Mouse (Mus musculus) brown adipose tissue, adult 24 weeks (tissue): ENCODE measurements around the gene Isl2. TPM values are rescaled to one million over a fixed set of nuclear protein-coding genes. Genes with fewer than 3 reads are reported as not detected.
A peak's percentile ranks its signal among the peaks of the same experiment; 100 is the strongest.

Source experiments
- H3K27ac ChIP-seq: fragments of 200-500 bp; replicated peaks from 2 replicates; pipeline ENCODE4 v1.5.1; 2012; ENCODE audit warnings: low read depth, mild to moderate bottlenecking, low read length
- H3K4me1 ChIP-seq: fragments of 200-500 bp; 2 replicates; pipeline ENCODE4 v1.6.1; 2012; ENCODE audit warnings: low read length, mixed read lengths; ENCODE audit not compliant: control insufficient read depth, insufficient read depth, insufficient read length
- H3K4me3 ChIP-seq: fragments of 200-500 bp; 2 replicates; pipeline ENCODE4 v1.5.1; 2012; ENCODE audit warnings: low read depth, mild to moderate bottlenecking, low read length, moderate library complexity; ENCODE audit not compliant: insufficient read depth
- polyA plus RNA-seq: library from polyadenylated mRNA; stranded (reverse); fragments of >200 nt; gene quantifications from 2 replicates; pipeline ENCODE4 v1.2.4, GENCODE M21; 2012; ENCODE audit not compliant: missing spikeins, insufficient read depth, insufficient read length

The Isl2 gene
- not detected in 2 replicates for polyA plus RNA-seq

DNA sequence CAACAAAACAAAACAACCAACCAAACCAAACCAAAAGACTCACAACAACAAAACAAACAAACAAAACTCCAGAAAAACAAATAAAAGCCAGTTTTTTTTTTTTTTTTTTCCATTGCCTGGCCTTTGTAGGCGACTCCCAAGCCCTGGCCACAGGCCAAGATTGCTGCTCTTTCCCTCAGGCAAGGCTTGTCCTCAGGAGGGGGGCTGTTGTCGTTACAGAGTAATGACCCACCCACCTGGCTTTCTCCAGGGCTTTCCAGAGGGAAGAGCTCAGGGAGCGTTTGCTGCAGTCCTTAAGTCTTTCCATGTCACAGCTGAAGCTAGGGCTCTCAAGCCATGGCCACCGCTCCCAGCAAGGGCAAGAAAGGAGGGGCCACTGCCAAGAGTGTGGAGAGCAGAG is at the start of gene Isl2:
Gene Isl2, plus strand, starts transcription at position 296 of the 400 bp plus-strand sequence.
- H3K4me1 ChIP-seq, result peaks cover 3% of the 10 kb centered on the region; the same call in 1 of the 2 replicates
- H3K4me3 ChIP-seq, result no peak within 1 kb of the TSS
- no peak within 1 kb of the TSS for H3K27ac ChIP-seq

DNA sequence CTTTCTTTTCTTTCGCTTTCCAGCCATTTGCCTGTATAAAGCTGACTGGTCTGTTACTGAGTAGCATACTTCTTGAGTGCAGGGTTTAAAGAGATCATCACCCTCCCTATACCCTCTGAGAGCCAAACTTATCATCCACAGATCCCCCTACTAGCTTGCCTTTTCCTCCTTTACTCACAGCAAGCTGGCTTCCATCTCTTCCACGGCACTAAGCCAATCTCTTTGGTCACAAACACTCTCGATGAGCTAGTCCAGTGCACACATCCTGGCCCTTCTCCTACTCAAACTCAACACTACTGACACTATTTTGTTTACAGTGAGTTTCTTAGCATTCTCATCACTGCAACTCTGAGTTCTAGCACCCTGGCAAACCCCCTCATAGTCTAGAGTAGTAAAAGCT is 30.6 kb upstream of the Isl2 start:
- Histone ChIP-seq H3K4me3 (no peak overlapping the region), H3K4me1 (peaks cover 9% of the 10 kb centered on the region), H3K27ac (no peak overlapping the region)

DNA sequence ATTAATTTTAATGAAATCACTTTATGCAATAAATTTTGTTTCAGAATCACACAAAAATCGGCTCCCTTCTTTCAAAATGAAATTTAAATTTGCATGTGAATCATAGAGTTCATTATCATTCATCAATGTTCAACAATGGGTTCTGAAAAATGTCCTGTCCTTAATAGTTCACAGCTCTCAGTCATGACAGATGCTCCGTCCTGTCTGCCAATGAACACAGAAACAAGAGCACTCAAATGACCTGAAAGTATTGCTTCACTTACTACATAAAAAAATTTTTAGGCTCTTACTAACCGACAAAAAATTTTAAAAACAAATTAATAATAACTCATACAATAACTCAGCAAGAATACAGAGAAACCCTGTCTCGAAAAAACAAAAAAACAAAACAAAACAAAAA is 29.8 kb upstream of the Isl2 start:
- Histone ChIP-seq H3K4me1 (peaks cover 9% of the 10 kb centered on the region), H3K27ac (no peak overlapping the region), H3K4me3 (no peak overlapping the region)

DNA sequence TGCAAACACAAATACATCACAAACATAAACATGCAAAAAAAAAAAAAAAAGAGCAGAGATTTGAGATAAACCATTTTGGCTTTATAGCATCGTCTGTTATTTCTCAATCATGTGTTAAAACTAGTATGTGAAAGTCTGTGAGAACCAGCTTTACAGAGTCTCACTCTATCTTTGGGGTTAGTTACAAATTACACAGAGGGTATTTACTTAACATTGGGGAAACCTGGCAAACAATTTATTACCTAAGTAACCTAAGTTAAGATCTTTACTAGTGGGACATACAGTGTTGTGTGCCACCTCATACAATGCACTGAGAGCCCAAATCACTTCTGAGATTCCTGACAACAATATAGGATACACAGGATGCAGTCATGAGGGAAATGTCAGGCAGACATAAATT is 28.7 kb upstream of the Isl2 start:
- H3K27ac ChIP-seq, result peak overlapping the region; percentile 67
- no peak overlapping the region for H3K4me3 ChIP-seq
- peaks cover 6% of the 10 kb centered on the region for H3K4me1 ChIP-seq

DNA sequence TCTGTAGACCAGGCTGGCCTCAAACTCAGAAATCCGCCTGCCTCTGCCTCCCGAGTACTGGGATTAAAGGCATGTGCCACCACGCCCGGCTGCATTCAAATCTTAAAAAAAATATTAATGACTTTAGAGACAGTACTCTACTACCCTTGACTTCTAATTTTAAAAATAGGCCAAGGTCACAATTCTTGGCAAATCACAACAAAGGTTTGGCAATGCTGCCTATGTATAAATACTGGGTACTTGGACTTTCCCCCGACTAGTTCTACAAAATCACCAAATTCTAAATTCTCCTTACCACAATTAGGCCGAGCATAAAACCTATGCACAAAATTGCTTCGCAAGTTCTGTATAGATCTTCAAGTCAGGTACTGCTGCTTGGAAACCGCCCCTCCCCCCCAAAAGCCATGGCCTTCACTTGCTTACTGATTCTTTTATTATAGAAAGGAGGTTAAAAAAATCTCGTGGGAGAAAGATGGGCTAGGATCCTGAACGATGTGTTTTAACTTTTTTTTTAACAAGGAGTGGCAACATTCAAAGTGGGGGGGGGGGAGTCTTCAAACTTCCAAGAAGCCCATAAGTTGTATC is 27.7 kb upstream of the Isl2 start:
- peak overlapping the region; percentile 88 for H3K4me3 ChIP-seq
- peaks cover 2% of the 10 kb centered on the region; the same call in 1 of the 2 replicates for H3K4me1 ChIP-seq
- H3K27ac ChIP-seq, result peak overlapping the region; percentile 88

DNA sequence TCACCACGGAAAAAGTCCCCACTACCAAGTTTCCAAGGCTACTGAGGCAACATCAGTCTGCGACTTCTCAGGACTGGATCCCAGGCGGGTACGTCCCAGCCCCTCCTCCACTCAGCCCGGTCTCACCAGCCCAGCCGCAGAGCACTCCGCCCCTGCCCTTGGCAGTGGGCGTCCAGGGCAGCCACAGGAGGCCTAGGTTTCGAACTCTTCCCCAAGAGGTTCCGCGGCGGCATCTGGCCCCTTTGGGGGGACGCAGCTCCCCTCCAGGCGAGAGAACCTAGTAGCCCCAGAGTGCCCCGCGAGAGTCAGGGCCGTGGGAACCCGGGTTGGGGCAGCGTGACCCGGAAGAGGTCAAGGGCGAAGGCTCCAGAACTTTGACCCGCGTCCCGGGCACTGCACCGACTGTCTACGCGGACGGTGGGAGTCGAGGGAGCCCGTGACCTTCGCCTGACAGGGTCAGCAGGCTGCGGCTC is 26.9 kb upstream of the Isl2 start:
- H3K4me1 ChIP-seq, result no peaks in the 10 kb centered on the region
- peak overlapping the region; percentile 88 for H3K4me3 ChIP-seq
- peak overlapping the region; percentile 88 for H3K27ac ChIP-seq

DNA sequence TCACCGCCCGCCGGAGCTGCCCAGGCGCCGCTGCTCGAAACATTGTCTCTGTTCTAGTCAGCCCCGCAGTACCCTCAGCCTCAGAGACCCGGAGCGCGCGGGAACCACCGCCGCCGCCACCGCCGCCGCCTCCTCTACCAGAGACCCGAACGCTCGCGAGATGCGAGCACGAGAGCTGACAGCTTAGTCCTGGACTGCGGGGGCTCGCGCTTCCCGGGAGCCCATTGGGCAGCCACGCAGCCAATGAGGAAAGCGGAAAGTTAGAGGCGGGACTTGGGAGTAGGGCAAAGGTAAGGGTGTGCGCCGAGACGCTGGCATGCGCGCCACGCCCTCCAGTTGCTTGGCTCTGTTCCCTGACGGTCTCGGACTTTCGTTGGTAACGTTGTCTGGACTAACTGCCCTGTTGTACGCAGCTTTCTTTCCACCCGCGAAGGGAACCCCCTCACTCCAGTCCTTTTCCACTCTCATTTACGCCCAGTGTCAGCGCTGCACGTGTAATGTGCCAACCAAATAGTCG is 26.4 kb upstream of the Isl2 start, which contains the start of gene Etfa:
Gene Etfa, minus strand, starts transcription at position 217 of the 517 bp plus-strand sequence.
- H3K4me1 ChIP-seq, result no peaks in the 10 kb centered on the region
- peak within 1 kb of the TSS; percentile 88 for H3K4me3 ChIP-seq
- H3K27ac ChIP-seq, result peak within 1 kb of the TSS; percentile 88

DNA sequence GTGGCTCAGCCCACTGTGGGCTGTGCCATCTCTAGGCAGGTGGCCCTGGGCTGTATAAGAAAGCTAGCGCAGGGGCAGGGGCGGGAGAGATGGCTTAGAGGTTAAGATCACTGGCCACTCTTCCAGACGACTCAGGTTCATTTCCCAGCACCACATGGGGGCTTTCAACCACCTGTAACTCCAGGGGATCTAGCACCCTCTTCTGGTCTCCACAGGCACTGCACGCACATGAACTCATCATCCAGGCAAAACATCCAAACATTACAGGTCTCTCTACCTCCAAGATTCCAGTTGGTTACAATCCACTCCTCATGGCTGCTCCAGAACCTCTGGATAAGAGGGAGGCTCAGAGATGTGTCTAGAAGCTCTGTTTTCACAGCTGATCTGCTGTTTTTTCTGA is 12.8 kb upstream of the Isl2 start:
- Histone ChIP-seq H3K4me1 (no peaks in the 10 kb centered on the region), H3K27ac (no peak overlapping the region), H3K4me3 (no peak overlapping the region)

DNA sequence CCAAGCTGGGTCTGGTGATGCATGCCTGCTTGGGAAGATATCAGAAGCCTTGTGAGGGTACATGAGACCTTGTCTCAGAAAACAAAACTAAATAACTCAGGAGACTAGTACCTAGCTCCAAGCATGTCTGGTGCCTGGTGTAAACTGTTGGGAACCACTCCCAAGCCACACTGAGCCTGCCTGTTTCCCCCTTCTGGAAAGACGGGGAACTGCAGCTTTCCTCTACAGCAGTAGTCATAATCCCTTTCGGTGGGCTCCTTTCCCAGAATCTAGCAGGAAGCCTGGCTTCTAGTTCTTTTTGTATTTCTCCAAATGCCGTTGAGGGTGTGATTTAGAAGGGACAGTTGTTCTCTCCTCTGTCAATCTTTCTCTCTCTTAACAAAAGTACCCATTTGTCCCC is 2.6 kb upstream of the Isl2 start:
- Histone ChIP-seq H3K4me3 (no peak overlapping the region), H3K27ac (no peak overlapping the region), H3K4me1 (peaks cover 1% of the 10 kb centered on the region; the same call in 1 of the 2 replicates)

DNA sequence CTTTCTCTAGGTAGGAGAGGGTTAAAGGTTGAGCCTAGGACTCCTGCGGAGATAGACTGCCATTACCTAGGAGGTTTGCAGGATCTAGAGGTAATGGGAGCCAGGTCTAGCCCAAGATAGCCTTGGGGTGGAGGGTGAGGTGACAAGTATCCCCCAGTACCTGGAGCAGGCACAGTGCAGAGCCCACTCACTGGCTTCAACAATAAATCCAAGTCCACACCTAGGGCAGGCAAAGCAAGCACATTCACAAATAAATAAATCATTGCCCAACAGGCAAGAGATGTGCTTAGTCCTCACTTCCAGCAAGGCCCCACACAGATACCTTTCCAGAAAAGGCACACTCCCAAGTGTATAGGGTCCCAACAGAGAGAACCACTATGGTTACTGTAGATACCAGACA is 534 bp downstream of the Isl2 start:
- H3K4me3 ChIP-seq, result no peak overlapping the region

DNA sequence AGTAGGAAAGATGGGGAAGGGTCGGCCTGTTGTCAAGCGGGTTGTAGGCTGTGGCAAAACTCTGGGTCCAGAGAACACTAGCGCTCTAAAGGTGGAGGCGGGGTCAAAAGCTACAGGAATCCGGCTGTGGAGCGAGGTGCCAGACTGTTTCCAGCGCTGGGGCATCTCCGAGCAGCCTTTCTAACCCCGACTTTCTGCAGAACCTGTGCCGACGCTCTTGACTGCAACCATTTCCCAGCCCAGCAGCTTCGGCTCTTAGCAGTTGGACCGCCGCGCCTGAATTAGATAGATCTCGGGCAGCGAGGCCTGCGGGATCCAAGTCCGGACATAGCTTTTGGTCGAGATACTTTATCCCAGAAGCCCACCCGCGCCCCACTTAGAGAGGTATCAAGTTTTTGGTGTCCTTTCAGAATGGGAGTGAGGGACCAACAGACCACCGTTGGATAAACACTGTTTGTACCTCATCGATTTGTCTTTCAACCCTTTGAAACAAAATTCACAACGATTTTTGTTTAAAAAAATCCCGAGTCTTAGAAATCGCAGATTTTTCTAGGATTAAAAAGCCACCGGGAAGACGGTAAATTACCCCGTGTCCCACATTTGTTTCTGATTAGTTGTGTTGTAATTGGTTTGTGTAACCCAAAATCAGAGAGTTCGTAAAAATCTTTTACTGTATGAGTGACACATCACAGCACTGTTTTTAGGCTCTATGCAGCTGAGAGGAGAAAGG is 1.4 kb downstream of the Isl2 start:
- Histone ChIP-seq H3K4me3 (no peak overlapping the region), H3K27ac (no peak overlapping the region), H3K4me1 (peaks cover 9% of the 10 kb centered on the region)

More for the DNA sequence above, 534 bp downstream of the Isl2 start:
- H3K4me1 ChIP-seq, result peaks cover 5% of the 10 kb centered on the region
- no peak overlapping the region for H3K27ac ChIP-seq

DNA sequence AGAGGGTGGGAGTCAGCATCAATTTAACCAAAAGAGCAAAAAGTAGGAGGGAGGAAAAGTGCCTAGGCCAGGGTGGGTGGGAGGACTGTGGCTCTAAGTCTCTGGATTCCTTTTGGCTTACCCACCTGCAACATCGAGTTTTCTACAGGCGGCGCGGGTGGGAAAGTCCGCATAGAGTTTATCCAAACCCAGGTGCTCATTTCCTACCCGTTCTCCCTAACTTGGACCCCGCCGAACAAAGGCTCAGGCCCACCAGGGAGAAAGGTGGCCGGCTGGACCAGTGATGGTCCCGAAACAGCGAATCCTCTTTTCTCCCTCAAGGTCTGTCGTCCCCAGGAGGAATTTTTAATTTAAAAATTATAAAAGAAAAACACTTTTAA is 1.9 kb downstream of the Isl2 start:
- peaks cover 9% of the 10 kb centered on the region for H3K4me1 ChIP-seq
- no peak overlapping the region for H3K27ac ChIP-seq
- no peak overlapping the region for H3K4me3 ChIP-seq

DNA sequence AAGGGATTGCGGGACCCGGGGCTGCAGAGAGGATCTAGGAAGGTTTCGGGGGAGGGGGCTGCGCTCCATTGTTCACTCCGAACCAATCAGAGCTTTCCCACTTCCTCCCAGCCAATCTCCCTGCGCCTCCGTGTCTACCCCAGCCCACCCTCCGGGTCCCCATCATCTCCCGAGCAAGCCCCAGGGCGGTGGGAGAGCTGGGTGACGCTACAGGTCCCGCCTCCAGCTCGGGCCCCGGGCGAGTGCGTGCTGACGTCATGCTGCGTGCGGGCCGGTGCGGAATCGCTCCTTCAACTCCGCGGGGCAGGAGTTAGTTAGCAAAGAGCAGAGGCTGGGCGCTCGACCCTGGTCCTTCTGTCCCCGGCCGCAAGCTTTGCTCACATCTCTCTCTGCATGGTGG is 2.4 kb downstream of the Isl2 start:
- Histone ChIP-seq H3K27ac (no peak overlapping the region), H3K4me1 (peaks cover 9% of the 10 kb centered on the region), H3K4me3 (peak overlapping the region; percentile 45)

DNA sequence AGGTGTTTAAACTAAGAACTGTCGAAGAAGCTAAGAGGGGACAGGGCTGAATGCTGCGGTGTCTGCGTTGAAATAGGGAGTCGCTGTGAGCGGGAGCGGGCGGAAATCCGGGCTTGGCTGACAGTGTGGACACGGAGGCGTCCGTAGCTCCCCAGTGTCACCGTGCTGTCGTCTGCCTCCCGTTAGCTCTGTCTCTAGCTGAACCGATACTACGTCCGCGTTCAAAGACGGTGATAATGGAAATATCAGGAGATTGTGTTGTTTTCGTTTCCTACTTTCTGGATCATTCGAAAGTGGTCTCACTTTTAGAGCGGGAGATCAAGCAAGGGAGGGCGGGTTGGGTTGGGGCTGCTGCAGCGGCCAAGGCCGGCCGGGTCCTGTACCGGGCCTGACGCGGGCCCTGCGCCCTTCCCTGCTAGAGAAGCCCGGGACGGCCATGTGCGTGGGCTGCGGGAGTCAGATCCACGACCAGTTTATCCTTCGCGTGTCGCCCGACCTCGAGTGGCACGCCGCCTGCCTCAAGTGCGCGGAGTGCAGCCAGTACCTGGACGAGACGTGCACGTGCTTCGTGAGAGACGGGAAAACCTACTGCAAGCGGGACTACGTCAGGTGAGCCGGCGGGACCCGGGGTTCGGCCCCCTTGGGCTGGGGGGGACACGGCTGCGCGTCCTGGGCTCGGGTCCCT is 3.4 kb downstream of the Isl2 start:
- H3K4me1 ChIP-seq, result peaks cover 15% of the 10 kb centered on the region
- H3K27ac ChIP-seq, result no peak overlapping the region
- H3K4me3 ChIP-seq, result peak overlapping the region; percentile 39
